Mouse (Mus musculus) cortical plate, adult 2 months (tissue): ENCODE measurements around the gene C1qa.

Experiments used
- CTCF ChIP-seq: fragments of 200-500 bp; IDR thresholded peaks from 2 replicates; pipeline ENCODE4 v1.5.1; 2011; ENCODE audit warnings: mild to moderate bottlenecking, control low read depth, low read length; ENCODE audit not compliant: insufficient read depth; ENCODE audit errors: extremely low read depth
- POLR2A ChIP-seq: fragments of 200-500 bp; IDR thresholded peaks from 2 replicates; pipeline ENCODE4 v1.6.1; 2011; ENCODE audit warnings: mild to moderate bottlenecking, low read length, control low read depth; ENCODE audit not compliant: insufficient read depth; ENCODE audit errors: extremely low read depth

GRCm38 (mm10) chr4:136863517-136863916 is 35.1 kb downstream of the C1qa start:
- no peak for TF ChIP-seq CTCF
- no peak for TF ChIP-seq POLR2A
